Mouse (Mus musculus) bone marrow, adult 2 months (tissue): ENCODE results near the gene Rdh16f2. TPM values are rescaled to one million over a fixed set of nuclear protein-coding genes. Genes with fewer than 3 reads are reported as not detected.
"Not testable (repeated sequence)": the region's sequence is repeated elsewhere in the genome, so short reads cannot be mapped to it uniquely, and the experiment has no call there.

Experiments
- H3K27ac ChIP-seq: fragments of 200-500 bp; 2 replicates; pipeline ENCODE4 v1.5.1; 2012; ENCODE audit warnings: low read depth, mild to moderate bottlenecking, control low read depth, inconsistent platforms, low read length; ENCODE audit not compliant: control insufficient read depth, poor library complexity, insufficient read depth
- H3K4me1 ChIP-seq: fragments of 200-500 bp; 2 replicates; pipeline ENCODE4 v1.6.1; 2011; ENCODE audit warnings: low read length; ENCODE audit not compliant: control insufficient read depth, insufficient read depth
- H3K4me3 ChIP-seq: fragments of 200-500 bp; replicated peaks from 2 replicates; pipeline ENCODE3; 2011; ENCODE audit warnings: mild to moderate bottlenecking, low read depth, low read length, control low read depth; ENCODE audit not compliant: control insufficient read depth
- CTCF ChIP-seq: fragments of 200-500 bp; IDR thresholded peaks from 2 replicates; pipeline ENCODE4 v1.5.1; 2011; ENCODE audit warnings: low read length, control low read depth; ENCODE audit not compliant: control insufficient read depth, insufficient read depth
- POLR2A ChIP-seq: fragments of 200-500 bp; IDR thresholded peaks from 2 replicates; pipeline ENCODE4 v1.6.1; 2011; ENCODE audit warnings: low read depth, mild to moderate bottlenecking, control low read depth, low read length, borderline replicate concordance; ENCODE audit not compliant: control insufficient read depth
- WGBS: fragments of 180-500 bp; shearing (Covaris S2); methylation state at CpG from one replicate; pipeline ENCODE4 v1.1.7; 2018; 5-methylcytosine and 5-hydroxymethylcytosine counted together
- polyA plus RNA-seq: library from polyadenylated mRNA; stranded (reverse); fragments of >200 nt; gene quantifications from 2 replicates; pipeline ENCODE4 v1.2.4, GENCODE M21; 2011; ENCODE audit warnings: low replicate concordance; ENCODE audit not compliant: missing spikeins, insufficient read depth, insufficient read length

The Rdh16f2 gene
- polyA plus RNA-seq, 1 experiment: not detected

DNA sequence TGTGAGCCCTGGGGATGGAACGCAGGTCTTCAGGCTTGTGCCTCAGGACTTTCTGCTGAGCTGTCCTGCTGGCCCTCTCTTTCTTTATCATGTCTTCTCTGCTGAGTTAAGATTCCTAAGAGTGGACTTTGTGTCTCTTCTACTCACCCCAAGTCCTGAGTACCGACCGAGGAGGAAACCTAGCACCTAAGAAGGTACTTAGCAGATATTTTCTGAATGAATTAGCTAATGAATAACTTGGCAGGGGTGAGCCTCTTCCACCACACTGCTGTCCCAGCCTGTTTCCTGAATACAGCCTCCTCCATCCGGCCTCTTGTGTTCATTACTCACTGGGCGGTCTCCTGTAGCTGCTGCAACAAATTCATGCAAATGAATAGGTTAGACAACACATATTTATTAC is 33.5 kb downstream of the Rdh16f2 start:
- 67% methylated on average over 5 of the region's 5 CpGs for WGBS
- no peaks in the 10 kb centered on the region for H3K4me1 ChIP-seq

GRCm38 (mm10) chr10:127901751-127902150 is 35.5 kb downstream of the Rdh16f2 start:
- Histone ChIP-seq H3K27ac (no peak overlapping the region), H3K4me1 (no peaks in the 10 kb centered on the region), H3K4me3 (no peak overlapping the region)
- WGBS: 65% methylated on average over 4 of the region's 4 CpGs
- no peak for TF ChIP-seq CTCF
- no peak for TF ChIP-seq POLR2A

More for the DNA sequence above, 33.5 kb downstream of the Rdh16f2 start:
- TF ChIP-seq POLR2A: no peak
- no peak for TF ChIP-seq CTCF
- Histone ChIP-seq H3K4me3 (no peak overlapping the region), H3K27ac (no peak overlapping the region)

- 62% methylated on average over 1 of the region's 1 CpGs for WGBS
- TF ChIP-seq POLR2A: no peak
- TF ChIP-seq CTCF: no peak
- Histone ChIP-seq H3K4me1 (no peaks in the 10 kb centered on the region), H3K4me3 (no peak overlapping the region), H3K27ac (no peak overlapping the region)
Measured at GRCm38 (mm10) chr10:127903116-127903515, 36.8 kb downstream of the Rdh16f2 start.

DNA sequence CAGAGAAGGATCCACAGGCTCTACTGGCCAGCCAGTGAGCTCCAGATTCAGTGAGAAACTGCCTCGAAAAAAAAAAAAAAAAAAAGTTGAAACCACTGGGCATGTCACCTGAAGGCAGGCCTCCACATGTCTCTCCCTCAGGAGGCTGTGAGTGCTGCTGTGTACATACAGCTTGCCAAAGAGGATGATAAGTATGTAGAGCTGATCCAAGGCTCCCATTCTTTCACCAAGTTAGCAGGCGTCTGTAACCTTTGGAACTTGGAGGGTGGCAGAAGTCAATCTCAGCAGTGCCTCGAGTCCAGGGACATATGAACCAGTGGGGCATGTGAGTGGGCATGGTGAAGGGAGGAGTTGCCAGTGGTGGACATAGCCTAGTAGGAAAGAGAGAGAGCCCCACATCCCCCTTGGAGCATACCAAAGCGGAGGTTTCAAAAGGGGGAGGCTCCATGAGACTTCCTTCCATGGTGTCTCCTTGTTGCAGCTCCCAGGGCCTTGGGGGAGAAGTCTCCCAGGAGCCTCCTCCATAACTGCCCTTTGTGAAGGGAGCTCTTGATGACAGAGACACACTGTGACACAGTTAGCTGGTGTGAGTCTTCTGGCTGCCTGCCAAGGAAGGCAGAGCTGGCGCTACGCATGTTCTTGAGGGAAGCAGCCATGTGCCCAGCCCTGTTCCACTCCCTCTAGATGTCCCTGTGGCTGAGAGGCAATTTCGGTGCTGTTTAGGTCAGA is 38.6 kb downstream of the Rdh16f2 start:
- H3K4me3 ChIP-seq: no peak overlapping the region
- H3K4me1 ChIP-seq: no peaks in the 10 kb centered on the region
- no peak overlapping the region for H3K27ac ChIP-seq
- WGBS: 54% methylated on average over 7 of the region's 7 CpGs
- TF ChIP-seq CTCF (no peak), POLR2A (no peak)

- Histone ChIP-seq H3K4me3 (no peak overlapping the region), H3K4me1 (no peaks in the 10 kb centered on the region), H3K27ac (no peak overlapping the region)
- TF ChIP-seq CTCF (no peak), POLR2A (no peak)
- WGBS: 82% methylated on average over 2 of the region's 2 CpGs
Measured at GRCm38 (mm10) chr10:127906138-127906537, 39.9 kb downstream of the Rdh16f2 start.

DNA sequence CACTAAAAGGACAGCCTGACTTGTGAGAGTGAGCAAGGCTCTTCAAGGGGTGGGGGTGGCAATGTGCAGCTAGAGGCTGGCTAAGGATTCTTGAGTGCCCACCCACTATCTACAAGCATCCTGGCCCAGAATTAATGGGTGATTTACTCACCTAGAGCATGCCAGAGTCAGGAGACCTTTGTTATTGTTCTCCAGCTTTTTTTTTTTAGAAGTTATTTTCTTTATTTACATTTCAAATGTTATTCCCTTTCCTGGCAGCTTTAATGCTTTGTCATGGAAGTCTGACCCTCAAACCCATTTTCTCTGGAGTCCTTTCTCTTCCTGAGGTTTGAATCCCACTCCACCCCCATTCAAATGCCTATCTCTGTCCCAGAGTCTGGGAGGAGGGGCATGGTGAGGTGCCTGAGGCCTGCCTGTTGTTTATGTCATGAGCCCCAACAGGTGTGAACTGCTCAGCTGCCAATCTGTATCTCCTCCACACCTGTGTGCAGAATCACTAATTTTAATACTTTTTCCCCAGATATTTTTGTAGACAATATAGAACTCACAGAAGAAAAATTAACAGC is 41.2 kb downstream of the Rdh16f2 start:
- TF ChIP-seq POLR2A (no peak), CTCF (no peak)
- Histone ChIP-seq H3K27ac (no peak overlapping the region), H3K4me1 (no peaks in the 10 kb centered on the region), H3K4me3 (no peak overlapping the region)

DNA sequence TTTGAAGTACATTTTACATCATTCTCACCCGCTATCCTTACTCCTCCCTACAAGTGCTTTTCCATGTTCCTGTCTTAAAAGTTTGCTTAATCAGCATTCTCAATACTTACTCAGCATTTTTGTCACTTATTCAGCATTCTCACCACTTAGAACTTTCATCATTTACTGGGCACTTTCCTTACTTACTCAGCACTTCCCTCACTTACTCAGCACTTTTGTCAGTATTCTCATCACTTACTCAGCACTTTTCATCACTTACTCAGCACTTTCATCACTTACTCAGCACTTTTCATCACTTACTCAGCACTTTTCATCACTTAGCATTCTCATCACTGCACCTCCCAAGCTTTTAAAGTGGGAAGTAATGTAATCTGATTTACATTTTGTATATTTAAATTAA is 49.3 kb downstream of the Rdh16f2 start:
- no peak for TF ChIP-seq POLR2A
- TF ChIP-seq CTCF: no peak
- Histone ChIP-seq H3K4me1 (no peaks in the 10 kb centered on the region), H3K27ac (no peak overlapping the region), H3K4me3 (no peak overlapping the region)
- WGBS: 80% methylated on average over 1 of the region's 1 CpGs

GRCm38 (mm10) chr10:127917183-127917582 is 50.9 kb downstream of the Rdh16f2 start:
- H3K4me3 ChIP-seq, H3K27ac ChIP-seq, H3K4me1 ChIP-seq: not testable (repeated sequence)
- WGBS: 79% methylated on average over 3 of the region's 3 CpGs

- no peak overlapping the region for H3K27ac ChIP-seq
- no peaks in the 10 kb centered on the region for H3K4me1 ChIP-seq
- TF ChIP-seq POLR2A: no peak
- no peak for TF ChIP-seq CTCF
- H3K4me3 ChIP-seq: no peak overlapping the region
- 92% methylated on average over 5 of the region's 5 CpGs for WGBS
Measured at GRCm38 (mm10) chr10:127917651-127918050, 51.4 kb downstream of the Rdh16f2 start.

DNA sequence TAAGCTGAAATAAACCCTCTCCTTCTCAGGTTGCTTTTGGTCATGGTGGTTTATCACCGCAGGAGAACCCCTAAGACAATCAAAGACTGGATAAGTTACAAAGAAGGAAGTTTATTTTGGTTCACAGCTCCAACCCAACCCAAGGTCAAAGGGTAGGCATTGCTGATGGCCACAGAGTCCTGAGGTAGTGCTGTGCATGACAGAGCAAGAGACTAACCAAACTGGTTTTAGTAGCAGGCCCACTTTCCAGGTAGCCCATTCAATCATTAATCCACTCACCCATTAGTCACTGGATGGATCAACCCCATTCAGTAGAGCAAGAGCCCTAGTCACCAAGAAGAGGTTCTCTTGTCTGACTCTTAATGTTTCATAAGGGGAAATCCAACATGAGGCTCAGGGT is 56.0 kb downstream of the Rdh16f2 start:
- Histone ChIP-seq H3K27ac (no peak overlapping the region), H3K4me3 (no peak overlapping the region), H3K4me1 (no peaks in the 10 kb centered on the region)
- WGBS: 76% methylated on average over 1 of the region's 1 CpGs
- TF ChIP-seq CTCF (no peak), POLR2A (no peak)
